Mouse (Mus musculus) olfactory bulb, adult 2 months (tissue): ENCODE measurements around the gene 4930470P17Rik. TPM values are rescaled to one million over a fixed set of nuclear protein-coding genes. Genes with fewer than 3 reads are reported as not detected.

Experiments
- H3K27ac ChIP-seq: fragments of 200-500 bp; 2 replicates; pipeline ENCODE4 v1.5.1; 2012; ENCODE audit warnings: low read depth, low read length; ENCODE audit not compliant: insufficient read depth
- H3K4me1 ChIP-seq: fragments of 200-500 bp; 2 replicates; pipeline ENCODE4 v1.6.1; 2012; ENCODE audit warnings: low read length; ENCODE audit not compliant: control insufficient read depth, insufficient read depth
- H3K4me3 ChIP-seq: fragments of 200-500 bp; 2 replicates; pipeline ENCODE4 v1.5.1; 2012; ENCODE audit warnings: mild to moderate bottlenecking, low read depth, low read length, moderate library complexity; ENCODE audit not compliant: insufficient read depth
- CTCF ChIP-seq: fragments of 200-500 bp; IDR thresholded peaks from 2 replicates; pipeline ENCODE4 v1.5.1; 2012; ENCODE audit warnings: low read depth, mild to moderate bottlenecking, low read length, moderate library complexity; ENCODE audit not compliant: insufficient read depth
- POLR2A ChIP-seq: fragments of 200-500 bp; IDR thresholded peaks from 2 replicates; pipeline ENCODE4 v1.6.1; 2012; ENCODE audit warnings: mild to moderate bottlenecking, low read depth, low read length, moderate library complexity; ENCODE audit not compliant: insufficient read depth
- WGBS: fragments of 180-500 bp; shearing (Covaris S2); methylation state at CpG from one replicate; pipeline ENCODE4 v1.1.7; 2018; 5-methylcytosine and 5-hydroxymethylcytosine counted together
- polyA plus RNA-seq: library from polyadenylated mRNA; stranded (reverse); fragments of >200 nt; gene quantifications from 2 replicates; pipeline ENCODE4 v1.2.4, GENCODE M21; 2012; ENCODE audit warnings: low replicate concordance; ENCODE audit not compliant: missing spikeins, insufficient read depth, insufficient read length

4930470P17Rik gene
- polyA plus RNA-seq, 1 experiment, result not detected

GRCm38 (mm10) chr2:170534116-170534802 is 67.6 kb downstream of the 4930470P17Rik start:
- no peak overlapping the region for H3K27ac ChIP-seq
- 19% methylated on average over 12 of the region's 12 CpGs for WGBS
- H3K4me3 ChIP-seq, result no peak overlapping the region
- H3K4me1 ChIP-seq, result peaks cover 9% of the 10 kb centered on the region
- TF ChIP-seq CTCF (no peak), POLR2A (no peak)

GRCm38 (mm10) chr2:170530256-170530655 is 71.6 kb downstream of the 4930470P17Rik start:
- Histone ChIP-seq H3K27ac (no peak overlapping the region), H3K4me3 (no peak overlapping the region), H3K4me1 (peaks cover 9% of the 10 kb centered on the region)
- TF ChIP-seq POLR2A (no peak), CTCF (no peak)
- WGBS, result 97% methylated on average over 3 of the region's 3 CpGs

- Histone ChIP-seq H3K4me3 (no peak overlapping the region), H3K4me1 (peaks cover 7% of the 10 kb centered on the region), H3K27ac (no peak overlapping the region)
- no peak for TF ChIP-seq CTCF
- TF ChIP-seq POLR2A, result no peak
- 68% methylated on average over 7 of the region's 7 CpGs for WGBS
Observed at GRCm38 (mm10) chr2:170529766-170530165, 72.1 kb downstream of the 4930470P17Rik start.

Other genes starting within 250 kb of the 4930470P17Rik start
- gene Bcas1, start 174.2 kb downstream of the 4930470P17Rik start, polyA plus RNA-seq, result not detected in 2 replicates
- gene Pfdn4, start 105.6 kb downstream of the 4930470P17Rik start, polyA plus RNA-seq, result not detected in 2 replicates
- not detected in 2 replicates for gene Cyp24a1, start 104.9 kb downstream of the 4930470P17Rik start, polyA plus RNA-seq
- not detected in 2 replicates for gene Dok5, start 129.8 kb upstream of the 4930470P17Rik start, polyA plus RNA-seq